Mouse (Mus musculus) stomach, embryonic 15.5 days (tissue): ENCODE data around the gene Pip5k1c. TPM values are rescaled to one million over a fixed set of nuclear protein-coding genes. Genes with fewer than 3 reads are reported as not detected.

ENCODE experiments used
- ATAC-seq: fragments of 200-750 bp; cut with Nextera tagmentation; 2 replicates; pipeline ENCODE4 v1.8.0; 2017; ENCODE audit warnings: low read depth, moderate number of reproducible peaks, moderate TSS enrichment; ENCODE audit not compliant: insufficient read depth, low FRiP score
- H3K27ac ChIP-seq: fragments of 300-500 bp; sonication (generic); 2 replicates; pipeline ENCODE4 v1.5.1; 2015; ENCODE audit warnings: mild to moderate bottlenecking, inconsistent platforms
- H3K27me3 ChIP-seq: fragments of 300-500 bp; sonication (generic); replicated peaks from 2 replicates; pipeline ENCODE4 v1.6.1; 2015; ENCODE audit warnings: inconsistent platforms
- H3K36me3 ChIP-seq: fragments of 300-500 bp; sonication (generic); 2 replicates; pipeline ENCODE4 v1.6.1; 2015; ENCODE audit warnings: inconsistent platforms
- H3K4me1 ChIP-seq: fragments of 300-500 bp; sonication (generic); 2 replicates; pipeline ENCODE4 v1.6.1; 2015; ENCODE audit warnings: inconsistent platforms
- H3K4me2 ChIP-seq: fragments of 300-500 bp; sonication (generic); 2 replicates; pipeline ENCODE4 v1.6.1; 2015; ENCODE audit warnings: mild to moderate bottlenecking, inconsistent platforms
- H3K4me3 ChIP-seq: fragments of 300-500 bp; sonication (generic); replicated peaks from 2 replicates; pipeline ENCODE4 v1.5.1; 2015; ENCODE audit warnings: inconsistent platforms
- H3K9ac ChIP-seq: fragments of 300-500 bp; sonication (generic); 2 replicates; pipeline ENCODE4 v1.6.1; 2015; ENCODE audit warnings: inconsistent platforms
- H3K9me3 ChIP-seq: fragments of 300-500 bp; sonication (generic); 2 replicates; pipeline ENCODE4 v1.6.1; 2016; ENCODE audit warnings: inconsistent platforms
- WGBS: fragments of 180-500 bp; shearing (Covaris S2); methylation state at CpG from one replicate; pipeline ENCODE4 v1.1.7; 2015; 5-methylcytosine and 5-hydroxymethylcytosine counted together
- polyA plus RNA-seq: library from polyadenylated mRNA; unstranded; fragments of >200 nt; fragmentation: Nextera tagmentation; extraction: Ambion mirVana; gene quantifications from 2 replicates; pipeline ENCODE4 v1.2.1, GENCODE M21; 2015

The Pip5k1c gene
- polyA plus RNA-seq: 43.1 and 47.6 TPM in 2 replicates

DNA sequence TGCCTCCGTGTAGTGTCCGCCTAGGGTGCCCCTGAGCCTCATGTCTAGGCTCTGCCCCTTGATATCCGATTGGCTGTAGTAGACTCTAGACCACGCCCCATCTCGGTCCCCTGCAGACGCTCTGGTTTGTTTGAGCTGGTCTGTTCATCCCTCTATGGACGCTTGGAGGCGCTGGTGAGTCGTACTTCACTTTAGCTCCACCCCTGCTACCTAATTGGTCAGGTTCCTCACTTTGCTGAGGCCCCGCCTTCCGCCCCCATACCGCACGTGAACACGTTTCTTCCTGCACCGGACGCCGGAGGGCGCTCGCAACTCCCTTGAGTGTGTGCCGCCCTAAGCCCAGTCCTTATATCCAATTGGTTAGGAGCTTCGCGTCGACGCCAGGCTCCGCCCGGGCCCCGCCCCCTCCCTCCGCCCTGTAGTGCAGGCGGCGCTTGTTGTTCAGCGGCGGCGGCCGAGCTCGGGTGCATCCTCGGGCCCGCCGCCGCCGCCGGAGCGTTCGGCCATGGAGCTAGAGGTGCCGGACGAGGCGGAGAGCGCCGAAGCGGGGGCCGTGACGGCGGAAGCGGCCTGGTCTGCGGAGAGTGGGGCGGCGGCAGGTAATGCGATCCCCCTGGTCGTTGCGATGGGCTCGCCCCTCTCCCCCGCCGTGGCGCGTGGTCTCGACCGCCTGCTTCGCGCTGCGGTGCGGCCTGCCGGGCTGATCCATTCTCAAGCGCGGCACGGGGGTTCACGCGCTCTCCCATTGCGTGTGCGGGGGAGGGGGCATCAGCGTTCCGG lies at the start of gene Pip5k1c:
Pip5k1c (plus strand) TSS at position 410 of the 780 bp plus-strand sequence.
- peaks cover 42% of the 10 kb centered on the region for H3K4me1 ChIP-seq
- H3K4me2 ChIP-seq: peak within 1 kb of the TSS; percentile 91
- peak within 1 kb of the TSS; percentile 92 for H3K9ac ChIP-seq
- peak within 1 kb of the TSS; percentile 93 for H3K27ac ChIP-seq
- no peaks in the 10 kb centered on the region for H3K9me3 ChIP-seq
- no peaks in the 10 kb centered on the region; the same call in 1 of the 2 replicates for H3K27me3 ChIP-seq
- under 1% methylated on average over 77 of the region's 80 CpGs for WGBS
- ATAC-seq: peak; percentile 88
- no peaks in the 10 kb centered on the region for H3K36me3 ChIP-seq
- H3K4me3 ChIP-seq: peak within 1 kb of the TSS; percentile 94

DNA sequence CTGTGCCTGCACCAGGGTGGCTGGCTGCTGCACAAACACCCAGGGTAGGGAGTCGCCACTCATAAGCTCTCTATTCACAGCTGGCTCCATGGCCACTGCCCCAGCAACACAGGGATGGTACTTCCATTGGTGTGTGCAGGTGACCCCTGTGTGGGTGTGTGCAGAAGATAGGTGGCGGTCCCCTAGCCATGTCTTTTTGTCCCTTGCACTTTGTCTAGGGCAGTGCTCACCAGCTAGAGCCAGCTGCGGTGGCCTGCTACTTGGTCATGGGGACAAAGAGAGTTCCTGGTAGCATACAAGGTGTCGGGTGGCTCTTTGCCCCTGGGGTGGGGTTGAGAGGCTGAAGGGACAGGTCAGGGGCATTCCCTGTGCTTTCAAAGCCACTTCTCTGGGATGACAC lies 48.6 kb upstream of the Pip5k1c start:
- WGBS: 79% methylated on average over 4 of the region's 4 CpGs
- Histone ChIP-seq H3K9ac (no peak overlapping the region), H3K36me3 (no peaks in the 10 kb centered on the region), H3K4me1 (0 out of 2 replicates have a peak, but pooled peaks cover 3% of the 10 kb centered on the region), H3K9me3 (no peaks in the 10 kb centered on the region), H3K4me3 (no peak overlapping the region), H3K27me3 (peaks cover 21% of the 10 kb centered on the region), H3K27ac (no peak overlapping the region), H3K4me2 (0 out of 2 replicates have a peak overlapping the region, but pooled peaks have one; percentile 13)
- ATAC-seq: no peak

DNA sequence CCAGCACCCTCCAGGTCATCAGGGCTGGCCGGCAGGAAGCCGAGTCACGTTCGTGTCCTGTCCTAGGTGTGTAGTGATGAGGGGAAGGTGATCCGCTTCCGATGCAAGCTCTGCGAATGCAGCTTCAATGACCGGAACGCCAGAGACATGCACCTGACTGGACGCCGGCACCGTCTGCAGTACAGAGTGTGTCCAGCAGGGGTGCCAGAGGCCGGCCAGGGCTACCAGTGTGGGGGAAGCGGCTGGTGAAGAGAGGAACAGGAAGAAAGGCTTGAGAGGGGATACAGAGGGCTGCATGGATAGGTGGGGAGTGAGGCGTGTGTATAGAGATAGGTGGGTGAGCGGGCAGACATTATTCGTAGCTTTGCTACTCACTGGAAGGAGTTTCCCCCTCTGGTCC lies 48.2 kb upstream of the Pip5k1c start:
- peak; percentile 67; the same call in 1 of the 2 replicates for ATAC-seq
- H3K4me1 ChIP-seq: 0 out of 2 replicates have a peak, but pooled peaks cover 3% of the 10 kb centered on the region
- 9% methylated on average over 17 of the region's 17 CpGs for WGBS
- H3K27me3 ChIP-seq: peaks cover 17% of the 10 kb centered on the region
- no peaks in the 10 kb centered on the region for H3K9me3 ChIP-seq
- H3K4me3 ChIP-seq: no peak overlapping the region
- H3K9ac ChIP-seq: no peak overlapping the region
- 0 out of 2 replicates have a peak overlapping the region, but pooled peaks have one; percentile 13 for H3K4me2 ChIP-seq
- H3K36me3 ChIP-seq: no peaks in the 10 kb centered on the region
- no peak overlapping the region for H3K27ac ChIP-seq

DNA sequence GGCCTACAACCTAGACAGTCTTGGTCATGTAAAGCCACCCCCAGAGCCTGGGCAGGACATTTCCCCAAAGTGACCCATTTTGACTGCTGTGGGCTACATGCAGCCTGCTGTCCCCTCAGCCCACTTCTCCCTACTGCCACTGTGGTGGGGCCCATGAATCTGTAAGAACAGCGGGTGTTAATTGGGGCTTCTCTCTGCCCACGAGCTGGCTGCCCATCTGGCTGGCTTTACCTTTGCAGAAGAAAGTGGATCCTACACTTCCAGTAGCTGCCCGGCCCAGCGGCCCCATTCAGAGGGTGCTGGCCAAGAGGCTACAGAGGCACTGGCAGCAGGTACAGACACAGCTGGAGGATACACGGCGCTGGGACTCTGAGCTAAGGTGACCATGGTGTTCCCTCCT lies 47.6 kb upstream of the Pip5k1c start:
- H3K4me1 ChIP-seq: 0 out of 2 replicates have a peak, but pooled peaks cover 3% of the 10 kb centered on the region
- 83% methylated on average over 6 of the region's 6 CpGs for WGBS
- no peaks in the 10 kb centered on the region for H3K36me3 ChIP-seq
- H3K4me2 ChIP-seq: no peak overlapping the region
- H3K4me3 ChIP-seq: no peak overlapping the region
- H3K27me3 ChIP-seq: peaks cover 12% of the 10 kb centered on the region
- no peak for ATAC-seq
- H3K27ac ChIP-seq: no peak overlapping the region
- no peaks in the 10 kb centered on the region for H3K9me3 ChIP-seq
- no peak overlapping the region for H3K9ac ChIP-seq

DNA sequence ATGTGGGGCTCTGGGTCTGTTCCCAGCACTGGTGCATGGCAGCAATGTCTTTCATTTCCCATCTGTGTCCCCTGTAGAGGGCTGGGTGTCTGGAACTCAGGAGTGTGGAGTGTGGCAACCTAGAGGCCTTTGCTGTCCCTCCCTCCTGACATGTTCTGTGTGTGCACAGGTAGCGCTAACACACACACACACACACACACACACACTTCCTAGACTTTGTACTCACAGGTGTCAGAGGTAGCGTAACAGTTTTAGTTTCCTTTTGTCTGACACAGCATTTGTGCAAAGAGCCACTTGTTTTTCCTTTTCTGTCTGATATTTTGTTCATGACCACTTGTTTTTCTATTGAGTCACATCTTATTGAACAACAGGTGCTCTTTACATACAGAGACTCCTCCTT lies 45.0 kb upstream of the Pip5k1c start:
- Histone ChIP-seq H3K4me1 (peaks cover 8% of the 10 kb centered on the region; the same call in 1 of the 2 replicates), H3K9ac (no peak overlapping the region), H3K4me2 (no peak overlapping the region), H3K36me3 (no peaks in the 10 kb centered on the region), H3K27ac (no peak overlapping the region), H3K27me3 (peaks cover 18% of the 10 kb centered on the region), H3K4me3 (no peak overlapping the region), H3K9me3 (no peaks in the 10 kb centered on the region)
- WGBS: 91% methylated on average over 2 of the region's 2 CpGs
- no peak for ATAC-seq

DNA sequence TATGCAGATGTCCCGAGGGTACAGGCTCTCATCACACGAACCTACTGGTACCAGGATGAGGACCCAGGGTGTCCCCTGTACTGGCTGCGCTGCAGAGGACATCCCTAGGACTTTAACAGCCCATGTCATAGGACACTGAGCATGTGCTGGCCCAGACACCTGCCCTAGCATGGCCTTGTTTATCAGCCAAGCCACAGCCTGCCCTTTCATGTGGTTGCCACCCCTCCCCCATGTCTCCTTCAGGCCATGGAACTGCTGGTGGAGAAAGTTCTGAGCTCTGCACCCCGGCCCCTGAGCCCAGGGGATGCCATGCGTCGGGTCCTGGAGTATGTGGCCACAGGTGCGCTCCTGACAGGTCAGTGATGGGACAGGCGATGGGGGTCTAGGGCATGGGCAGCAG lies 43.3 kb upstream of the Pip5k1c start:
- H3K9me3 ChIP-seq: no peaks in the 10 kb centered on the region
- H3K36me3 ChIP-seq: no peaks in the 10 kb centered on the region
- 83% methylated on average over 8 of the region's 8 CpGs for WGBS
- H3K4me3 ChIP-seq: no peak overlapping the region
- H3K9ac ChIP-seq: no peak overlapping the region
- H3K4me2 ChIP-seq: no peak overlapping the region
- ATAC-seq: no peak
- peaks cover 12% of the 10 kb centered on the region; the same call in 1 of the 2 replicates for H3K4me1 ChIP-seq
- no peak overlapping the region for H3K27ac ChIP-seq
- peaks cover 32% of the 10 kb centered on the region for H3K27me3 ChIP-seq

DNA sequence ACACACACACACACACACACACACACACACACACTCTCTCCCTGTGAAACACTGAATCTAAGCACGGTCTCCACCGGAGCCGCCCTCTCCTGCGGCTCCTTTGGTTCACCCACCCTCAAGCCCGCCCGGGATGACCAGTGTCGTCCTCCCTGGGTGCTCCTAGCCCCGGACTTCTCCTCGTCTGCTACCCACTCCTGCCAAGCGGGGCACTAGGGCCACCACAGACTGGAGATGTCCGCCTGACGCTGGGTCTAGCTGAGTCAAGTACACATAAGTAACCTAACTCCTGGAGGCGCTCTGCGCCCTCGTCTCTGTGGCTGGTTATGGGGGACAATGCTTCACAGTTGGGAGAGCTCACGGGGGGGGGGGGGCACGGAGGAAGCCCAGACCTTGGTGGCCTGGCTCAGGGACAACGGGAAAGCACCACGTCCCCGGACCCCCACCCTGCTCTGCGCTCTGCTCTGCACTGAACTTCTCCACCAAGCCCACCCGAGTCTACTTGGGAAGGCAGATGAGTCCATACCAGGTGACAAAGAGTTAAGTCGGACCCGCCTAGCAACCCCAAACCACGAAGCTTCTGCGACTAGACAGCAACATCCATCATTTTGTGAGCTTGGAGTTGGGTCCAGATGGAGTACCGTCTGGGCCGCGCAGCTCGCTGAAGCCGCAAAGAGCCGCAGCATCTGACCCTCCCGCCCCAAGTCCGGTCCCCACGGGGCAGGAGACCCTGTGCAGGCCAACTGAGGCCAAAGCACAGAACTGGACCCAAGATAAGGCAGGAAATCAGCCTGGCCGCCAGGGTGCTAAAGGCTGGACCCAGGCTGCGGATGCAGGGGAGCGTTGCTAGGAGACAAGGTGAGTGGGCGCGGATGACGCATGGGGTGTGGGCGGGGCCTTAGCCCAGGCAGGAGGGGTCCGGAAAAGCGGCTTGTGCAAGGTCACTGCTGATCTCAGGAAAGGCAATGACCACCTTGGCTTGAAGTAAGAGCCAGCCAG lies 40.0 kb upstream of the Pip5k1c start, which contains the start of gene Matk:
Matk (plus strand) TSS at position 512 of the 996 bp plus-strand sequence.
- Histone ChIP-seq H3K27ac (no peak within 1 kb of the TSS), H3K4me3 (no peak within 1 kb of the TSS; the same call in 1 of the 2 replicates), H3K4me2 (peak within 1 kb of the TSS; percentile 43), H3K36me3 (no peaks in the 10 kb centered on the region), H3K27me3 (peaks cover 53% of the 10 kb centered on the region), H3K4me1 (peaks cover 16% of the 10 kb centered on the region), H3K9me3 (no peaks in the 10 kb centered on the region), H3K9ac (no peak within 1 kb of the TSS)
- WGBS: 9% methylated on average over 43 of the region's 44 CpGs
- peak; percentile 17; the same call in 1 of the 2 replicates for ATAC-seq

DNA sequence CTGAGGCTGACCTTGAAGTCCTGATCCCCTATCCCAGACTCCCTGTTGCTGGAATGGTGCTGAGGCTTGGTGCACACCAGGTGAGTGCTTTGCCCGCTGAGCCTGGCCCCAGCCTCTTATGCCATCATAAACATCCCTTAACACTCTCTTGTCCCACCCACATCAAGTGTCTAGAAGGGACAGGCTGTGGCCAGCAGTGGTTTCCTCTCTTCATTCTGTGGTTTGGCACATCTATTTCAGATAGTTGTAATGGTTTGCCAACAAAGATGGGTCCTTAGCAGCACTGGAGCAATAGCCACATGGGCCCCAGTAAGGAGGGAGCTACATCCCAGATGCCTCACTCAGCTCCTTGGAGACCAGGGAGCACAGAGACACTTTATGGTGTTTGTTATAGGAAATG lies 37.9 kb upstream of the Pip5k1c start:
- 61% methylated on average over 1 of the region's 1 CpGs for WGBS
- Histone ChIP-seq H3K27ac (no peak overlapping the region), H3K4me3 (no peak overlapping the region), H3K9me3 (no peaks in the 10 kb centered on the region), H3K27me3 (peaks cover 75% of the 10 kb centered on the region), H3K4me2 (no peak overlapping the region), H3K36me3 (no peaks in the 10 kb centered on the region), H3K4me1 (peaks cover 22% of the 10 kb centered on the region), H3K9ac (no peak overlapping the region)
- no peak for ATAC-seq

DNA sequence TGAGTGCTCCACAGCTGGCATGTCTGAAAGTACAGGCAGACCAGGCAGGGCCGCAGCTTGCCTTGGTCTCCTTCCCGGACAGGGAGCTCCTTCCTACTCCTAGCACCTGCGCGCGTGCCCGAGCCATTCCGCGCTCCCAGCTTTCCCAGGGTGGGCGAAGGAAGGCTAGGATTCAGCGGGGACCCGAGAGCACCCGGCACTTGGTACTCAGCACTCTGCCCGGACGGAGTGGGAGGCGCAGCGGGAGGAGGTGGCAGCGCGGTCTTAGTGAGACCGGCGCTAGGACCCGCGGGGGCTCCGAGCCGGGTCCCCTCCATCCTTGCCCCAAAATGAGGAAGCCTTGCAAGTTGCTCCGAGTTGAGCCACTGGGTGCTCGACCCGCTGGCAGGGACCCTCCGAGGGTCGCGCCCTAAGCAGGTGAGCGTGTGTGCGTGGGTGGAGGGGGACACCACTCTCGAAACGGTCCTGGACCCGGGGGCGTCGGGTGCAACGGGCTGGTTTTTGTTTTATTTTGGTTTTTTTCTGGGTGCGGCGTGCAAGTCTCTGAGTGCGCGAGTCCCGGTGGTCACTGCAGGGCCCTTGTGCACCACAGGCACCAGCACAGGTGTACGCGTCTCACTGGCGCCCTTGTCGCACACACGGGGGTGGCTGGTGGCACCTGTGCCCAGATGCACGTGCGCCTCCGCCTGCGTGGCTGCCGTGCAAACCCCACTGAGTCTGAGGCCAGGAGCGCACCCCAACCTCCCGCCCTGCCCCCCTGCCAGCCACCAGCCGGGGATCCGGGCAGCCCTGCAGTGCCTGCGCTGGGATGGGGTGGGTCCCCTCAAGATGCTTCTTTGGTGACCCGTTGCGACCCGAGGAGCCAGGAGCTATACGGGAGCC lies 35.4 kb upstream of the Pip5k1c start:
- no peak for ATAC-seq
- 2% methylated on average over 62 of the region's 62 CpGs for WGBS
- Histone ChIP-seq H3K27me3 (peaks cover 70% of the 10 kb centered on the region), H3K9me3 (no peaks in the 10 kb centered on the region), H3K9ac (peak overlapping the region; percentile 27), H3K27ac (no peak overlapping the region), H3K4me2 (peak overlapping the region; percentile 80), H3K4me1 (peaks cover 20% of the 10 kb centered on the region), H3K4me3 (peak overlapping the region; percentile 43), H3K36me3 (no peaks in the 10 kb centered on the region)

DNA sequence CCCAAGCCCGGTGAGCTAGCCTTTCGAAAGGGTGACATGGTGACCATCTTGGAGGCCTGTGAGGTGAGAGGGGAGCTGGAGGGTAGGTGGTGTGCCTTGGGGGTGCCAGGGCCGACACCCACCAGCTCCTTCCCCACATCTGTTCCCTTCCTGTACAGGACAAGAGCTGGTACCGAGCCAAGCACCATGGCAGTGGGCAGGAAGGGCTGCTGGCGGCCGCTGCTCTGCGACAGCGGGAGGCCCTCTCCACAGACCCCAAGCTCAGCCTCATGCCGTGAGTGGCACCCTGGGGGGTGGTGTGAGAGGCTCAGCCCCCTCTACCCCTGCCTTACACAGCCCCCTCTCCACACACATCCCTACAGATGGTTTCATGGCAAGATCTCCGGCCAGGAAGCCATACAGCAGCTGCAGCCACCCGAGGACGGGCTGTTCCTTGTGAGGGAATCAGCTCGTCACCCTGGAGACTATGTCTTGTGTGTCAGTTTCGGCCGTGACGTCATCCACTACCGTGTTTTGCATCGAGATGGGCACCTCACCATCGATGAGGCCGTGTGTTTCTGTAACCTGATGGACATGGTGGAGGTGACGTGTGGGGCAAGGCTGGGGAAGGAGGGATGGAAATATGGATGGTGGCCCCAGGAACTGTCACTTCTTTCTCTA lies 33.4 kb upstream of the Pip5k1c start:
- no peak overlapping the region for H3K9ac ChIP-seq
- 44% methylated on average over 20 of the region's 21 CpGs for WGBS
- no peak for ATAC-seq

More for the DNA sequence above, 33.4 kb upstream of the Pip5k1c start:
- Histone ChIP-seq H3K9me3 (no peaks in the 10 kb centered on the region), H3K27me3 (peaks cover 52% of the 10 kb centered on the region), H3K36me3 (peaks cover 3% of the 10 kb centered on the region; the same call in 1 of the 2 replicates), H3K4me1 (peaks cover 13% of the 10 kb centered on the region), H3K4me2 (no peak overlapping the region), H3K4me3 (no peak overlapping the region), H3K27ac (no peak overlapping the region)
